Mouse (Mus musculus) heart, embryonic 15.5 days (tissue): ENCODE measurements around the gene Arhgef1. TPM values are rescaled to one million over a fixed set of nuclear protein-coding genes. Genes with fewer than 3 reads are reported as not detected.

Source experiments
- ATAC-seq: fragments of 200-750 bp; cut with Nextera tagmentation; replicated peaks from 2 replicates; pipeline ENCODE4 v1.8.0; 2017; ENCODE audit warnings: low read depth, moderate TSS enrichment; ENCODE audit not compliant: insufficient number of reproducible peaks, insufficient read depth, low FRiP score
- H3K27ac ChIP-seq: fragments of 300-500 bp; sonication (generic); 2 replicates; pipeline ENCODE4 v1.5.1; 2015; ENCODE audit warnings: mild to moderate bottlenecking, inconsistent platforms
- H3K27me3 ChIP-seq: fragments of 300-500 bp; sonication (generic); 2 replicates; pipeline ENCODE4 v1.6.1; 2015; ENCODE audit warnings: inconsistent platforms
- H3K36me3 ChIP-seq: fragments of 300-500 bp; sonication (generic); 2 replicates; pipeline ENCODE4 v1.6.1; 2015; ENCODE audit warnings: mild to moderate bottlenecking, inconsistent platforms
- H3K4me1 ChIP-seq: fragments of 300-500 bp; sonication (generic); replicated peaks from 2 replicates; pipeline ENCODE4 v1.6.1; 2015; ENCODE audit warnings: inconsistent platforms
- H3K4me2 ChIP-seq: fragments of 300-500 bp; sonication (generic); 2 replicates; pipeline ENCODE4 v1.6.1; 2015; ENCODE audit warnings: inconsistent platforms, mild to moderate bottlenecking, moderate library complexity
- H3K4me3 ChIP-seq: fragments of 300-500 bp; sonication (generic); 2 replicates; pipeline ENCODE4 v1.5.1; 2015; ENCODE audit warnings: mild to moderate bottlenecking, inconsistent platforms
- H3K9ac ChIP-seq: fragments of 300-500 bp; sonication (generic); 2 replicates; pipeline ENCODE4 v1.6.1; 2015; ENCODE audit warnings: mild to moderate bottlenecking, inconsistent platforms
- H3K9me3 ChIP-seq: fragments of 300-500 bp; sonication (generic); replicated peaks from 2 replicates; pipeline ENCODE4 v1.6.1; 2016; ENCODE audit warnings: inconsistent platforms
- WGBS: fragments of 180-500 bp; shearing (Covaris S2); methylation state at CpG from one replicate; pipeline ENCODE4 v1.1.7; 2015; ENCODE audit warnings: mixed read lengths; 5-methylcytosine and 5-hydroxymethylcytosine counted together
- polyA plus RNA-seq: library from polyadenylated mRNA; unstranded; fragments of >200 nt; fragmentation: Nextera tagmentation; extraction: Ambion mirVana; gene quantifications from 2 replicates; pipeline ENCODE4 v1.2.1, GENCODE M21; 2015

The Arhgef1 gene
- polyA plus RNA-seq: 59.2 and 92.5 TPM in 2 replicates

- Histone ChIP-seq H3K9ac (peak within 1 kb of the TSS; percentile 75), H3K36me3 (no peaks in the 10 kb centered on the region), H3K9me3 (no peaks in the 10 kb centered on the region), H3K4me1 (peaks cover 42% of the 10 kb centered on the region), H3K27me3 (no peaks in the 10 kb centered on the region), H3K4me2 (peak within 1 kb of the TSS; percentile 81), H3K27ac (peak within 1 kb of the TSS; percentile 87), H3K4me3 (peak within 1 kb of the TSS; percentile 64)
- peak; percentile 16; the same call in 1 of the 2 replicates for ATAC-seq
- 5% methylated on average over 68 of the region's 68 CpGs for WGBS
Observed at GRCm38 (mm10) chr7:24902630-24903443, at the start of gene Arhgef1. Arhgef1 (plus strand) TSS chr7:24902912.

- H3K4me1 ChIP-seq: no peaks in the 10 kb centered on the region
- no peak overlapping the region for H3K27ac ChIP-seq
- no peaks in the 10 kb centered on the region for H3K9me3 ChIP-seq
- no peak overlapping the region for H3K9ac ChIP-seq
- no peaks in the 10 kb centered on the region for H3K27me3 ChIP-seq
- ATAC-seq: peak; percentile 29; the same call in 1 of the 2 replicates
- no peak overlapping the region for H3K4me3 ChIP-seq
- no peaks in the 10 kb centered on the region for H3K36me3 ChIP-seq
- H3K4me2 ChIP-seq: no peak overlapping the region
Observed at GRCm38 (mm10) chr7:24853233-24853563, 49.5 kb upstream of the Arhgef1 start.

- Histone ChIP-seq H3K27ac (no peak overlapping the region), H3K4me2 (no peak overlapping the region), H3K4me3 (no peak overlapping the region), H3K27me3 (no peaks in the 10 kb centered on the region), H3K9ac (no peak overlapping the region), H3K9me3 (no peaks in the 10 kb centered on the region), H3K36me3 (no peaks in the 10 kb centered on the region), H3K4me1 (no peaks in the 10 kb centered on the region)
- no peak for ATAC-seq
- 30% methylated on average over 7 of the region's 7 CpGs for WGBS
Observed at GRCm38 (mm10) chr7:24853695-24854094, 49.0 kb upstream of the Arhgef1 start.

GRCm38 (mm10) chr7:24856460-24857120 lies 46.1 kb upstream of the Arhgef1 start:
- Histone ChIP-seq H3K4me1 (no peaks in the 10 kb centered on the region), H3K27me3 (no peaks in the 10 kb centered on the region), H3K27ac (no peak overlapping the region), H3K9me3 (no peaks in the 10 kb centered on the region), H3K9ac (no peak overlapping the region), H3K4me3 (no peak overlapping the region), H3K4me2 (no peak overlapping the region), H3K36me3 (no peaks in the 10 kb centered on the region)
- WGBS: 40% methylated on average over 6 of the region's 6 CpGs
- ATAC-seq: no peak

GRCm38 (mm10) chr7:24859234-24859633 lies 43.5 kb upstream of the Arhgef1 start:
- Histone ChIP-seq H3K27ac (no peak overlapping the region), H3K36me3 (no peaks in the 10 kb centered on the region), H3K9ac (no peak overlapping the region), H3K9me3 (no peaks in the 10 kb centered on the region), H3K4me1 (no peaks in the 10 kb centered on the region), H3K4me2 (no peak overlapping the region), H3K27me3 (no peaks in the 10 kb centered on the region), H3K4me3 (no peak overlapping the region)
- WGBS: 69% methylated on average over 5 of the region's 5 CpGs
- ATAC-seq: no peak

- no peaks in the 10 kb centered on the region for H3K4me1 ChIP-seq
- 79% methylated on average over 7 of the region's 7 CpGs for whole genome bisulfite sequencing
- no peak for ATAC-seq
Observed at GRCm38 (mm10) chr7:24861913-24862312, 40.8 kb upstream of the Arhgef1 start, which contains the start of gene Gm9844. Gm9844 (plus strand) TSS chr7:24862213.

GRCm38 (mm10) chr7:24862853-24863252 lies 39.9 kb upstream of the Arhgef1 start:
- ATAC-seq: no peak
- H3K27ac ChIP-seq: no peak overlapping the region
- no peak overlapping the region for H3K9ac ChIP-seq
- H3K4me1 ChIP-seq: no peaks in the 10 kb centered on the region
- H3K27me3 ChIP-seq: no peaks in the 10 kb centered on the region
- WGBS: 74% methylated on average over 4 of the region's 4 CpGs
- no peak overlapping the region for H3K4me3 ChIP-seq
- no peak overlapping the region for H3K4me2 ChIP-seq
- no peaks in the 10 kb centered on the region for H3K9me3 ChIP-seq
- H3K36me3 ChIP-seq: no peaks in the 10 kb centered on the region

More at GRCm38 (mm10) chr7:24861913-24862312, 40.8 kb upstream of the Arhgef1 start, which contains the start of gene Gm9844:
- no peaks in the 10 kb centered on the region for H3K27me3 ChIP-seq
- H3K9ac ChIP-seq: no peak within 1 kb of the TSS
- no peak within 1 kb of the TSS for H3K4me2 ChIP-seq
- H3K27ac ChIP-seq: no peak within 1 kb of the TSS
- no peaks in the 10 kb centered on the region for H3K9me3 ChIP-seq
- no peaks in the 10 kb centered on the region for H3K36me3 ChIP-seq
- no peak within 1 kb of the TSS for H3K4me3 ChIP-seq

GRCm38 (mm10) chr7:24864156-24864555 lies 38.6 kb upstream of the Arhgef1 start:
- WGBS: 28% methylated on average over 6 of the region's 6 CpGs
- H3K4me2 ChIP-seq: no peak overlapping the region
- H3K27ac ChIP-seq: no peak overlapping the region
- ATAC-seq: no peak
- no peaks in the 10 kb centered on the region for H3K4me1 ChIP-seq
- no peaks in the 10 kb centered on the region for H3K9me3 ChIP-seq
- no peak overlapping the region for H3K9ac ChIP-seq
- H3K27me3 ChIP-seq: peaks cover 4% of the 10 kb centered on the region
- H3K36me3 ChIP-seq: no peaks in the 10 kb centered on the region
- H3K4me3 ChIP-seq: no peak overlapping the region

- no peak for ATAC-seq
- Histone ChIP-seq H3K4me1 (no peaks in the 10 kb centered on the region), H3K27me3 (peaks cover 25% of the 10 kb centered on the region), H3K9me3 (no peaks in the 10 kb centered on the region; the same call in 1 of the 2 replicates), H3K4me3 (no peak overlapping the region), H3K9ac (no peak overlapping the region), H3K4me2 (no peak overlapping the region), H3K36me3 (no peaks in the 10 kb centered on the region), H3K27ac (no peak overlapping the region)
- WGBS: 63% methylated on average over 17 of the region's 17 CpGs
Observed at GRCm38 (mm10) chr7:24869080-24869479, 33.6 kb upstream of the Arhgef1 start.

- no peaks in the 10 kb centered on the region for H3K4me1 ChIP-seq
- no peak within 1 kb of the TSS for H3K9ac ChIP-seq
- H3K4me2 ChIP-seq: no peak within 1 kb of the TSS
- no peak for ATAC-seq
- no peak within 1 kb of the TSS for H3K27ac ChIP-seq
- no peaks in the 10 kb centered on the region for H3K36me3 ChIP-seq
- H3K4me3 ChIP-seq: no peak within 1 kb of the TSS
- H3K9me3 ChIP-seq: no peaks in the 10 kb centered on the region; the same call in 1 of the 2 replicates
- peaks cover 25% of the 10 kb centered on the region for H3K27me3 ChIP-seq
- 41% methylated on average over 41 of the region's 41 CpGs for WGBS
Observed at GRCm38 (mm10) chr7:24869532-24870165, 33.1 kb upstream of the Arhgef1 start, which contains the start of the genes Lypd4 and Dmrtc2. Lypd4 (minus strand) TSS chr7:24869941. Dmrtc2 (plus strand) TSS chr7:24870057.

GRCm38 (mm10) chr7:24877588-24877987 lies 25.1 kb upstream of the Arhgef1 start:
- no peak overlapping the region for H3K4me3 ChIP-seq
- H3K27ac ChIP-seq: no peak overlapping the region
- no peaks in the 10 kb centered on the region for H3K36me3 ChIP-seq
- no peak for ATAC-seq
- no peak overlapping the region for H3K9ac ChIP-seq
- WGBS: 71% methylated on average over 3 of the region's 3 CpGs
- no peaks in the 10 kb centered on the region for H3K4me1 ChIP-seq
- no peaks in the 10 kb centered on the region for H3K27me3 ChIP-seq
- H3K9me3 ChIP-seq: no peaks in the 10 kb centered on the region
- no peak overlapping the region for H3K4me2 ChIP-seq
